Mouse (Mus musculus) adrenal gland, adult 18-20 months (tissue): ENCODE results near the gene Gm28042. TPM values are rescaled to one million over a fixed set of nuclear protein-coding genes. Genes with fewer than 3 reads are reported as not detected.

Source experiments
- microRNA-seq, 2 experiments: library from miRNA; unstranded; fragments of <30 nt; microRNA quantifications; one replicate each; pipeline ENCODE4 v1.2.0; 2021; ENCODE audit warnings: borderline number of aligned reads in 2 of 2
- total RNA-seq, 2 experiments: library from RNA; stranded (reverse); gene quantifications; 1 replicate in 1 of 2; 2 replicates in 1 of 2; pipeline ENCODE4 v1.2.3; 2021

Gene Gm28042
- total RNA-seq, 2 experiments from 2014 or later, result 1.5 to 1.7 TPM

Small RNA genes lying within 50 kb of the gene (microRNA-seq; reads per million reads assigned to microRNA genes)
- 0 reads per million in 2 experiments for gene Mir7665

Other genes with a start within 250 kb of the Gm28042 start
- 10 to 100 TPM; 12.5 to 14.4 TPM for gene Rpap1, start 240.0 kb upstream of the Gm28042 start, total RNA-seq
- 1 to 10 TPM; 2.5 to 3.5 TPM for gene Tyro3, start 229.8 kb upstream of the Gm28042 start, total RNA-seq
- gene Mga, start 130.3 kb upstream of the Gm28042 start, total RNA-seq, result 10 to 100 TPM; 38.8 to 45.0 TPM
- 10 to 100 TPM in 1 of 2 experiments, 1 to 10 TPM in 1; 9.4 to 11.7 TPM for gene Mapkbp1, start 54.8 kb upstream of the Gm28042 start, total RNA-seq
- 1 to 10 TPM; 5.4 to 6.2 TPM for gene Jmjd7, start within 50 bp of the Gm28042 start, total RNA-seq
- 1 to 10 TPM; 1.9 to 2.4 TPM for gene Pla2g4b, start 5.9 kb downstream of the Gm28042 start, total RNA-seq
- gene Ehd4, start 127.1 kb downstream of the Gm28042 start, total RNA-seq, result 10 to 100 TPM; 34.4 to 39.2 TPM
- under 1 TPM; 0.36 to 0.38 TPM for gene Pla2g4e, start 217.8 kb downstream of the Gm28042 start, total RNA-seq